Mouse (Mus musculus) liver, embryonic 14.5 days (tissue): ENCODE results near the gene Olfr97. TPM values are rescaled to one million over a fixed set of nuclear protein-coding genes. Genes with fewer than 3 reads are reported as not detected.

ENCODE experiments used
- ATAC-seq: fragments of 200-750 bp; cut with Nextera tagmentation; 2 replicates; pipeline ENCODE4 v1.8.0; 2017; ENCODE audit warnings: moderate number of reproducible peaks, mild to moderate bottlenecking, moderate library complexity; ENCODE audit not compliant: insufficient read depth
- DNase-seq, 3 experiments: peaks; one replicate each; pipeline ENCODE4 v3.0.0-alpha.2; 2012 to 2013; ENCODE audit warnings: low read depth in 3 of 3, low spot score in 3 of 3
- H3K27ac ChIP-seq: fragments of 300-500 bp; sonication (generic); 2 replicates; pipeline ENCODE4 v1.5.1; 2014; ENCODE audit warnings: moderate library complexity, mild to moderate bottlenecking, control low read depth, inconsistent platforms
- H3K27me3 ChIP-seq: fragments of 300-500 bp; sonication (generic); 2 replicates; pipeline ENCODE4 v1.6.1; 2014; ENCODE audit warnings: mild to moderate bottlenecking, low read length, moderate library complexity; ENCODE audit not compliant: control insufficient read depth, insufficient read depth
- H3K36me3 ChIP-seq: fragments of 300-500 bp; sonication (generic); replicated peaks from 2 replicates; pipeline ENCODE4 v1.6.1; 2014; ENCODE audit warnings: low read depth; ENCODE audit not compliant: control insufficient read depth, insufficient read depth
- H3K4me1 ChIP-seq, 2 experiments: fragments of 200-500 bp in 1 of 2; fragments of 300-500 bp in 1 of 2; sonication (generic) in 1 of 2; replicated peaks; 2 replicates each; pipeline ENCODE4 v1.6.1; 2012 to 2014; ENCODE audit warnings: antibody characterized with exemption in 1 of 2, inconsistent platforms in 1 of 2, low read length in 1 of 2; ENCODE audit not compliant: control insufficient read depth in 2 of 2, insufficient read depth in 2 of 2
- H3K4me2 ChIP-seq: fragments of 300-500 bp; sonication (generic); 2 replicates; pipeline ENCODE4 v1.6.1; 2014; ENCODE audit warnings: low read depth, mild to moderate bottlenecking, control low read depth, moderate library complexity
- H3K4me3 ChIP-seq, 2 experiments: fragments of 200-500 bp in 1 of 2; fragments of 300-500 bp in 1 of 2; sonication (generic) in 1 of 2; 2 replicates each; pipeline ENCODE4 v1.5.1; 2012 to 2014; ENCODE audit warnings: low read depth in 2 of 2, low read length in 2 of 2, mild to moderate bottlenecking in 2 of 2, control low read depth in 1 of 2, inconsistent platforms in 1 of 2, moderate library complexity in 1 of 2; ENCODE audit not compliant: insufficient read depth in 1 of 2
- H3K9ac ChIP-seq: fragments of 300-500 bp; sonication (generic); replicated peaks from 2 replicates; pipeline ENCODE4 v1.6.1; 2014; ENCODE audit warnings: mild to moderate bottlenecking, control low read depth, moderate library complexity
- H3K9me3 ChIP-seq: fragments of 300-500 bp; sonication (generic); 2 replicates; pipeline ENCODE4 v1.6.1; 2016; ENCODE audit warnings: low read length, mixed read lengths; ENCODE audit not compliant: control insufficient read depth
- CTCF ChIP-seq: IDR thresholded peaks from 2 replicates; pipeline ENCODE4 v1.5.1; 2016; ENCODE audit warnings: antibody characterized with exemption, low read depth, control low read depth
- EP300 ChIP-seq: IDR thresholded peaks from 2 replicates; pipeline ENCODE4 v1.6.1; 2016; ENCODE audit warnings: antibody characterized with exemption, low read depth
- WGBS: fragments of 180-500 bp; shearing (Covaris S2); extraction: QIAGEN DNeasy Blood & Tissue Kit; methylation state at CpG from one replicate; pipeline ENCODE4 v1.1.7; 2014; ENCODE audit not compliant: insufficient replicate concordance; 5-methylcytosine and 5-hydroxymethylcytosine counted together
- polyA plus RNA-seq, 2 experiments: library from polyadenylated mRNA; depleted of rRNA in 1 of 2; stranded (reverse) in 1 of 2; unstranded in 1 of 2; fragments of >200 nt; fragmentation: Nextera tagmentation in 1 of 2; extraction: Ambion mirVana in 1 of 2; gene quantifications; 2 replicates each; pipeline versions ENCODE4 v1.2.1 to v1.2.3; 2012 to 2014

Gene Olfr97
- polyA plus RNA-seq, 2 experiments: not detected

- WGBS: 2% methylated on average over 77 of the region's 77 CpGs
- Histone ChIP-seq H3K27me3 (peaks cover 22% of the 10 kb centered on the region), H3K9me3 (no peaks in the 10 kb centered on the region), H3K36me3 (no peaks in the 10 kb centered on the region), H3K4me2 (peak overlapping the region; percentile 21; the same call in 1 of the 2 replicates), H3K4me3 (0 out of 4 replicates have a peak overlapping the region, but pooled peaks have one; percentile 0 to 1), H3K27ac (no peak overlapping the region), H3K4me1 (no peaks in the 10 kb centered on the region), H3K9ac (no peak overlapping the region)
- no peak for DNase-seq
- no peak for TF ChIP-seq CTCF
- no peak for TF ChIP-seq EP300
- ATAC-seq: no peak
Measured at GRCm38 (mm10) chr17:37196845-37197724, 40.0 kb downstream of the Olfr97 start.

- no peak for TF ChIP-seq CTCF
- no peak for TF ChIP-seq EP300
- H3K36me3 ChIP-seq: no peaks in the 10 kb centered on the region
- no peak overlapping the region for H3K4me3 ChIP-seq
- no peaks in the 10 kb centered on the region for H3K9me3 ChIP-seq
- H3K27ac ChIP-seq: no peak overlapping the region
- WGBS: 61% methylated on average over 5 of the region's 5 CpGs
- no peak overlapping the region for H3K4me2 ChIP-seq
- no peak overlapping the region for H3K9ac ChIP-seq
- H3K27me3 ChIP-seq: peaks cover 22% of the 10 kb centered on the region
- ATAC-seq: no peak
- DNase-seq: no peak
- no peaks in the 10 kb centered on the region for H3K4me1 ChIP-seq
Measured at GRCm38 (mm10) chr17:37194782-37195181, 42.3 kb downstream of the Olfr97 start.

GRCm38 (mm10) chr17:37193656-37194055 lies 43.5 kb downstream of the Olfr97 start, which contains the start of gene Ubd:
Gene Ubd (plus strand): TSS chr17:37193892.
- H3K27ac ChIP-seq: no peak within 1 kb of the TSS
- DNase-seq (no peak), ATAC-seq (no peak)
- no peaks in the 10 kb centered on the region for H3K9me3 ChIP-seq
- WGBS: 34% methylated on average over 2 of the region's 2 CpGs
- no peak within 1 kb of the TSS for H3K4me2 ChIP-seq
- H3K9ac ChIP-seq: no peak within 1 kb of the TSS
- H3K4me1 ChIP-seq: no peaks in the 10 kb centered on the region
- no peak within 1 kb of the TSS for H3K4me3 ChIP-seq
- H3K36me3 ChIP-seq: no peaks in the 10 kb centered on the region
- TF ChIP-seq EP300: no peak
- no peak for TF ChIP-seq CTCF
- H3K27me3 ChIP-seq: peaks cover 22% of the 10 kb centered on the region

GRCm38 (mm10) chr17:37193032-37193431 lies 44.1 kb downstream of the Olfr97 start:
- DNase-seq (no peak), ATAC-seq (no peak)
- no peak overlapping the region for H3K4me3 ChIP-seq
- no peaks in the 10 kb centered on the region for H3K4me1 ChIP-seq
- H3K36me3 ChIP-seq: no peaks in the 10 kb centered on the region
- no peak overlapping the region for H3K9ac ChIP-seq
- no peak overlapping the region for H3K27ac ChIP-seq
- TF ChIP-seq EP300: no peak
- no peak for TF ChIP-seq CTCF
- peaks cover 20% of the 10 kb centered on the region for H3K27me3 ChIP-seq
- H3K4me2 ChIP-seq: no peak overlapping the region
- no peaks in the 10 kb centered on the region for H3K9me3 ChIP-seq

- ATAC-seq (no peak), DNase-seq (no peak)
- H3K4me1 ChIP-seq: no peaks in the 10 kb centered on the region
- H3K36me3 ChIP-seq: no peaks in the 10 kb centered on the region
- TF ChIP-seq CTCF: no peak
- no peak for TF ChIP-seq EP300
- H3K9ac ChIP-seq: no peak overlapping the region
- H3K27me3 ChIP-seq: no peaks in the 10 kb centered on the region
- WGBS: 29% methylated on average over 2 of the region's 2 CpGs
- no peak overlapping the region for H3K4me2 ChIP-seq
- H3K27ac ChIP-seq: no peak overlapping the region
- no peaks in the 10 kb centered on the region for H3K9me3 ChIP-seq
- no peak overlapping the region for H3K4me3 ChIP-seq
Measured at GRCm38 (mm10) chr17:37190711-37191110, 46.4 kb downstream of the Olfr97 start.
